Mouse (Mus musculus) bone marrow, adult 2 months (tissue): ENCODE measurements at regions not wholly inside any gene's neighbourhood (a gene's known extent, or its start where the extent isn't known, plus 50 kb on each side); places are given as distances from the start of the nearest gene placed in this dataset.

Experiments used
- H3K27ac ChIP-seq: fragments of 200-500 bp; 2 replicates; pipeline ENCODE4 v1.5.1; 2012; ENCODE audit warnings: low read depth, mild to moderate bottlenecking, control low read depth, inconsistent platforms, low read length; ENCODE audit not compliant: control insufficient read depth, poor library complexity, insufficient read depth
- H3K4me1 ChIP-seq: fragments of 200-500 bp; 2 replicates; pipeline ENCODE4 v1.6.1; 2011; ENCODE audit warnings: low read length; ENCODE audit not compliant: control insufficient read depth, insufficient read depth
- H3K4me3 ChIP-seq: fragments of 200-500 bp; replicated peaks from 2 replicates; pipeline ENCODE3; 2011; ENCODE audit warnings: mild to moderate bottlenecking, low read depth, low read length, control low read depth; ENCODE audit not compliant: control insufficient read depth
- CTCF ChIP-seq: fragments of 200-500 bp; IDR thresholded peaks from 2 replicates; pipeline ENCODE4 v1.5.1; 2011; ENCODE audit warnings: low read length, control low read depth; ENCODE audit not compliant: control insufficient read depth, insufficient read depth
- POLR2A ChIP-seq: fragments of 200-500 bp; IDR thresholded peaks from 2 replicates; pipeline ENCODE4 v1.6.1; 2011; ENCODE audit warnings: low read depth, mild to moderate bottlenecking, control low read depth, low read length, borderline replicate concordance; ENCODE audit not compliant: control insufficient read depth
- WGBS: fragments of 180-500 bp; shearing (Covaris S2); methylation state at CpG from one replicate; pipeline ENCODE4 v1.1.7; 2018; 5-methylcytosine and 5-hydroxymethylcytosine counted together

GRCm38 (mm10) chr3:39309487-39309886, 422.7 kb downstream of the Fat4 start:
- Histone ChIP-seq H3K4me1 (no peaks in the 10 kb centered on the region), H3K27ac (no peak overlapping the region), H3K4me3 (no peak overlapping the region)
- TF ChIP-seq POLR2A (no peak), CTCF (no peak)
- WGBS, result 77% methylated on average over 1 of the region's 1 CpGs

GRCm38 (mm10) chr3:39313563-39313962, 426.8 kb downstream of the Fat4 start:
- Histone ChIP-seq H3K27ac (no peak overlapping the region), H3K4me1 (no peaks in the 10 kb centered on the region), H3K4me3 (no peak overlapping the region)
- WGBS, result 86% methylated on average over 4 of the region's 4 CpGs
- TF ChIP-seq POLR2A, result no peak
- no peak for TF ChIP-seq CTCF

GRCm38 (mm10) chr3:39320851-39321250, 434.1 kb downstream of the Fat4 start:
- TF ChIP-seq POLR2A (no peak), CTCF (no peak)
- no peaks in the 10 kb centered on the region for H3K4me1 ChIP-seq
- H3K27ac ChIP-seq, result no peak overlapping the region
- 74% methylated on average over 7 of the region's 7 CpGs for WGBS
- no peak overlapping the region for H3K4me3 ChIP-seq

GRCm38 (mm10) chr3:39322225-39322624, 435.5 kb downstream of the Fat4 start:
- Histone ChIP-seq H3K4me3 (no peak overlapping the region), H3K27ac (no peak overlapping the region), H3K4me1 (no peaks in the 10 kb centered on the region)
- TF ChIP-seq CTCF, result no peak
- TF ChIP-seq POLR2A, result no peak
- 65% methylated on average over 5 of the region's 5 CpGs for WGBS

GRCm38 (mm10) chr3:39335612-39336230, 449.0 kb downstream of the Fat4 start:
- Histone ChIP-seq H3K4me1 (no peaks in the 10 kb centered on the region), H3K4me3 (no peak overlapping the region), H3K27ac (no peak overlapping the region)
- whole genome bisulfite sequencing, result 65% methylated on average over 8 of the region's 8 CpGs
- no peak for TF ChIP-seq POLR2A
- no peak for TF ChIP-seq CTCF

GRCm38 (mm10) chr3:39341161-39341687, 454.5 kb downstream of the Fat4 start:
- 66% methylated on average over 3 of the region's 3 CpGs for WGBS
- H3K27ac ChIP-seq, result no peak overlapping the region
- TF ChIP-seq CTCF (no peak), POLR2A (no peak)
- H3K4me1 ChIP-seq, result no peaks in the 10 kb centered on the region
- H3K4me3 ChIP-seq, result no peak overlapping the region

- WGBS, result 72% methylated on average over 3 of the region's 3 CpGs
- no peak overlapping the region for H3K27ac ChIP-seq
- H3K4me3 ChIP-seq, result no peak overlapping the region
- H3K4me1 ChIP-seq, result no peaks in the 10 kb centered on the region
- TF ChIP-seq POLR2A (no peak), CTCF (no peak)
These were observed 457.3 kb downstream of the Fat4 start for GRCm38 (mm10) chr3:39344078-39344477.

GRCm38 (mm10) chr3:39347578-39347977, 460.8 kb downstream of the Fat4 start:
- no peak for TF ChIP-seq CTCF
- TF ChIP-seq POLR2A, result no peak
- Histone ChIP-seq H3K4me3 (no peak overlapping the region), H3K4me1 (no peaks in the 10 kb centered on the region), H3K27ac (no peak overlapping the region)
- WGBS, result 79% methylated on average over 4 of the region's 4 CpGs

- Histone ChIP-seq H3K4me3 (no peak overlapping the region), H3K4me1 (no peaks in the 10 kb centered on the region), H3K27ac (no peak overlapping the region)
- TF ChIP-seq POLR2A (no peak), CTCF (no peak)
- WGBS, result 64% methylated on average over 2 of the region's 2 CpGs
These were observed 470.3 kb downstream of the Fat4 start for GRCm38 (mm10) chr3:39357012-39357411.
